Mouse (Mus musculus): ENCODE results near the gene Fgfr2. TPM values are rescaled to one million over a fixed set of nuclear protein-coding genes. Genes with fewer than 3 reads are reported as not detected.

The Fgfr2 gene
- polyA plus RNA-seq, 1 experiment: 59.9 TPM

DNA sequence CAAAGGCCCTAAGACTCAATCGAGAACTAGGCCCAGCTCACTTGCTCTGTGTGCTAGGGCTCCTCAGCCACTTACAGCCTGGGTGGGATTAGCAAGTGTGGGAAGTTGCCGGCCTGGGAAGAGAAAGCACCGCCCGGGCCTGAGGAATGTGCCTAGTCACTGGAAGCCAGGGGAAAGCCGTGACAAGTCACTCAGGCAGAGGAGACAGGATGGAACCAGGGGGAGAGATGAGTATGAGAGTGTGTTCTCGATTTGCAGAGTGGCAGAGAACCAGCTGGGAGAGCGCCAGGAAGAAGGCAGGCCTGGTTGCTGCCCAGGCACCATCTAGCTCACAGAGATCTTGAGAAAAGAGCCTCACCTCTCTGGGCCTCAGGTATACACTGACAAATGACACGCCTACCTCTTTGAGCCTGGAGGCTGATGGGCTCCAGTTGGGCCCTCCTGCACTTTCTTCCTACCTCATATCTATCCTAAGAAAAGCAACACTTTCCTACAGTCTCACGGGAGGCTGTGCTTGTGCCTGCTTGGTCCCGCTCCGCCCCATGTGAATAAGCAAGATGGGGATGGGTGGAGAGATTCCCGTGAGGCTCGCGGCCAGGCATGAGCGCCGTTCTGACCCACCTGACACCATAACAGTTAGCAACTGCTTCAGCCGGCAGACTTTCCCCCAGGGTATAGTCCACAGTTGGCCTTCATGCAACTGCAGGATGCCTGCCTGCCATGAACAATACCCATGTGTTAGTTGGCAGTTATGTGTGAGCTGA, 386.9 kb downstream of the Fgfr2 start:
- H3K4me1 ChIP-seq (ENCODE audit: control insufficient read depth, insufficient read depth, low read length): no peaks in the 10 kb centered on the region
- no peak for TF ChIP-seq CTCF (IDR thresholded peaks at IDR 0.05; ENCODE audit: borderline replicate concordance, insufficient read depth, low read length)
- TF ChIP-seq POLR2A (IDR thresholded peaks at IDR 0.05; ENCODE audit: low read depth, low read length): peak; percentile 23; the same call in 1 of the 2 replicates
- H3K27ac ChIP-seq (ENCODE audit: insufficient read depth, low read length): peak overlapping the region; percentile 85
- no peak overlapping the region for H3K4me3 ChIP-seq (ENCODE audit: insufficient read depth, low read length)

DNA sequence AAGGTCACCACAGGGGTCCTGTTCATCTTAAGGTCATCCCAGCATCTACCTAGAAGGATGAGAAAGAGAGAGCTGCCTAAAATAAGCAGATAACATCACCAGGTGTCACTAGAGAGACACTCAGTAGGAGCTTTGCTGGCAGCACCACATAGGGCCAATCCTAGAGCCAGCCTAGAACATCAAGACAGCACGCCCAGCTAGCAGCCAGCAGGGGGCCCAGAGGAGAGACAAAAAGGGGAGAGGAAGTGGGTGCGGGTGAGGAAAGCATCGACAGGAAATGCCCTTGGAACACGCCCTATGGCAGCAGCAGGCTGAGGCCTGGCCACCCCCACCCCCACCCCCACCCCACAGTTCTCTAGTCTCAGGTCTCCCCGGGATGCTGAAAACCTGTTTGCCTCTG, 388.0 kb downstream of the Fgfr2 start:
- no peaks in the 10 kb centered on the region for H3K4me1 ChIP-seq (ENCODE audit: control insufficient read depth, insufficient read depth, low read length)
- TF ChIP-seq CTCF (IDR thresholded peaks at IDR 0.05; ENCODE audit: borderline replicate concordance, insufficient read depth, low read length) (no peak), POLR2A (IDR thresholded peaks at IDR 0.05; ENCODE audit: low read depth, low read length) (no peak)
- H3K27ac ChIP-seq (ENCODE audit: insufficient read depth, low read length): no peak overlapping the region
- H3K4me3 ChIP-seq (ENCODE audit: insufficient read depth, low read length): no peak overlapping the region

DNA sequence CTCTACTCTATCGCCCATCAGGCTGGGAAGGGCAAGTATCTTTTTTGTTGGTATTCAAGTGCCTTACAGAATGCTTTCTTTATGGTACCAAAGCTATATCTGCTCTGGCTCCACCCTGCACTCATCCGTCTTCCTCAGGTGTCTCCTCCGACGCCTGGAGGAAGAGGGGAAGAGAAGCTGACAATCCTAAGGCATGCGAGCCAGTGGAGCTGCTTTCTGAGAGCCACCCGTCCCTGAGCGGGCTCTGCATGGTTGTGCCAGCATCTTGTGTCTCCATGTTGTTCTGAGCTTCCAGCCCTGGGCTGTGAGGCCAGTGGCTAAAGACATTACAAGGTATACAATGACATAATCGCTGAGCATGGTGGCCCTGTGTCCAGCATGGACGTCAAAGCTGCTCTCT, 388.9 kb downstream of the Fgfr2 start:
- no peak overlapping the region for H3K4me3 ChIP-seq (ENCODE audit: insufficient read depth, low read length)
- H3K27ac ChIP-seq (ENCODE audit: insufficient read depth, low read length): no peak overlapping the region
- H3K4me1 ChIP-seq (ENCODE audit: control insufficient read depth, insufficient read depth, low read length): no peaks in the 10 kb centered on the region
- TF ChIP-seq POLR2A (IDR thresholded peaks at IDR 0.05; ENCODE audit: low read depth, low read length) (no peak), CTCF (IDR thresholded peaks at IDR 0.05; ENCODE audit: borderline replicate concordance, insufficient read depth, low read length) (no peak)

DNA sequence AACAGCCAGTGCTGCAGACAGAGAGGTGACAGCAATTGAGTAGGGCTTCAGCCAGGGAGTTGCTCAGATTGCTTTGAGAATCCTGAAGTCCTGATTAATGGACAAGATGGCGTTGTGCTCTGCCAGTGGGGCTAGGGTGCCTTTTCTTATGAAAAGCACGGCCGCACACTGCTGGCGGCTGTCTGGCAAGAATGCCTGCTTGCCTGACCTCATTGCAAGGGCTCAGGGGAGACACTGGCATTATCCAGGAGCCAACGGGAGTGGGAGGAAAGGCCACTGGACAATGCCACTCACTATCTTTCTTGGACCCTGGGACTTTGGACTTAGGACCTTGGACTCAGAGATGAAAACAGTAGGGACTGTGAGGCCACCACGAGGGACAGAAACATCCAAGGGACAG, 389.6 kb downstream of the Fgfr2 start:
- Histone ChIP-seq H3K4me1 (ENCODE audit: control insufficient read depth, insufficient read depth, low read length) (no peaks in the 10 kb centered on the region), H3K27ac (ENCODE audit: insufficient read depth, low read length) (no peak overlapping the region), H3K4me3 (ENCODE audit: insufficient read depth, low read length) (no peak overlapping the region)
- TF ChIP-seq POLR2A (IDR thresholded peaks at IDR 0.05; ENCODE audit: low read depth, low read length): no peak
- no peak for TF ChIP-seq CTCF (IDR thresholded peaks at IDR 0.05; ENCODE audit: borderline replicate concordance, insufficient read depth, low read length)

DNA sequence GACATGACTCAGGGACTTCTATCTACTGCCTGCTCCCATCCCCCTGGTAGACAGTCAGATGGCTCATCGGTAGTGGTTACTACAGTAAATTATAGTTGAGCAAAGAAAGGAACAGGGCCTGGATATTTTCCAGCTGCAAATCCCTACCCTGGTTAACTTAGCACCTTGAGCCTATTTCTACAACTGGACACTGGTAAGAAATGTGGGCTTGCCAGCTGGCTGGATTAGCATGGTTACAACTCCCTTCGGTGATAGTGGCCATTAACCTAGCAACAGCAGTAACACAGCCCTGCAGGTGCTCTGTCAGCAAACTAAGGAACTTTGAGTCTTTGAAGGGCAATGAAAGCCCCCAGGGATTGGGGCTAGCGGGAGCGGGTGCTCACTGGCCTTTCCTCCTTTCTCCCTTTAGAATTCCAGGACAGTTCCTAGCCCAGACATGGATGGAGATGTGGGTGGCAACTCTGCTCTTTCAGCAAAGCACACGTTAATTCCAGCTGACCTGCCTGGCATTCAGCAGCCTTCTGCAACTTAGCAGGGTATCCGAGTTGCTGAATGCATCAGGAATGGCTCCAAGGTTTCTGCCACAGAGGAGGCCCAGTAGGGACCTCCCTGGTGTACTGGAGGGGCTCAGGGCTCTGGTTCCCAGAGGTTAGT, 390.9 kb downstream of the Fgfr2 start:
- no peak overlapping the region for H3K27ac ChIP-seq (ENCODE audit: insufficient read depth, low read length)
- no peaks in the 10 kb centered on the region for H3K4me1 ChIP-seq (ENCODE audit: control insufficient read depth, insufficient read depth, low read length)
- H3K4me3 ChIP-seq (ENCODE audit: insufficient read depth, low read length): no peak overlapping the region
- TF ChIP-seq POLR2A (IDR thresholded peaks at IDR 0.05; ENCODE audit: low read depth, low read length): no peak
- no peak for TF ChIP-seq CTCF (IDR thresholded peaks at IDR 0.05; ENCODE audit: borderline replicate concordance, insufficient read depth, low read length)

DNA sequence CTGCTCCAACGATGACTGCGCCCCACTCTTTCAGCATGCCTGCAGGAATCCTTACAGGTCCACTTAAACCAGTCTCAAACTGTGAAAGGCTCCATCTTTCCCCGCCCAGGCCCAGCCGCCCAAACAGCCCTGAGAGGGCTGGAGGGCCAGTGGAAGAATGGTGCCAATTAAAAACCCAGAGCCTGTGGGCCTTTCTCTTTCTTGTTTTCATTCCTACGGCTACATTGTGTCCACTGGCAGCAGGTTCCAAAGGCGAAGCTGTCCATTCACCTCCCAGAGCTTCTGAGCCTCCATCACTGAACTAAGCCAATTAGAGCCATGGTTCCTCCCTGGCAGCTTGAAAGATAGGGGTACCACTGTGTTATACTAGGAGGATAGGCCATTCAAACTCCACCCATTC, 391.6 kb downstream of the Fgfr2 start:
- TF ChIP-seq POLR2A (IDR thresholded peaks at IDR 0.05; ENCODE audit: low read depth, low read length) (no peak), CTCF (IDR thresholded peaks at IDR 0.05; ENCODE audit: borderline replicate concordance, insufficient read depth, low read length) (no peak)
- Histone ChIP-seq H3K4me3 (ENCODE audit: insufficient read depth, low read length) (no peak overlapping the region), H3K4me1 (ENCODE audit: control insufficient read depth, insufficient read depth, low read length) (no peaks in the 10 kb centered on the region), H3K27ac (ENCODE audit: insufficient read depth, low read length) (no peak overlapping the region)

DNA sequence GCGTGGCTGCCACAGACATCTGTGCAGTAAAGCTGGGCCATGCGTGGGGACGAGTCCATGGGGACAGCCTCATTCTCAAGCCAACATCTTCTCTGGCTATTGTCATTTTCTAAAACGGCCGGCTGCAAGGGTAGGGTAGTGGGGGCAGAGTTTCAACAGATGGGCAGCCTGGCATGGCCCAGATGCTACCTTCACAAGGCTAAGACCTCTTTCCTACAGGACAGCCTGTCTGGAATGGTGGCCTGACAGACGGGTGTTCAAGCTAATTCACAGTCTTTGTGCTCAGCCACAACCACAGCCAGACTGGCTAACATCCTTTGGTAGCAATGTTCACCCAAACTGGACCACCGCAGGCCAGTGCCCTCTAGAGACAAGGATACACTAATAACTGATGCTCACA, 392.6 kb downstream of the Fgfr2 start:
- Histone ChIP-seq H3K27ac (ENCODE audit: insufficient read depth, low read length) (no peak overlapping the region), H3K4me3 (ENCODE audit: insufficient read depth, low read length) (no peak overlapping the region), H3K4me1 (ENCODE audit: control insufficient read depth, insufficient read depth, low read length) (no peaks in the 10 kb centered on the region)
- no peak for TF ChIP-seq CTCF (IDR thresholded peaks at IDR 0.05; ENCODE audit: borderline replicate concordance, insufficient read depth, low read length)
- TF ChIP-seq POLR2A (IDR thresholded peaks at IDR 0.05; ENCODE audit: low read depth, low read length): no peak

DNA sequence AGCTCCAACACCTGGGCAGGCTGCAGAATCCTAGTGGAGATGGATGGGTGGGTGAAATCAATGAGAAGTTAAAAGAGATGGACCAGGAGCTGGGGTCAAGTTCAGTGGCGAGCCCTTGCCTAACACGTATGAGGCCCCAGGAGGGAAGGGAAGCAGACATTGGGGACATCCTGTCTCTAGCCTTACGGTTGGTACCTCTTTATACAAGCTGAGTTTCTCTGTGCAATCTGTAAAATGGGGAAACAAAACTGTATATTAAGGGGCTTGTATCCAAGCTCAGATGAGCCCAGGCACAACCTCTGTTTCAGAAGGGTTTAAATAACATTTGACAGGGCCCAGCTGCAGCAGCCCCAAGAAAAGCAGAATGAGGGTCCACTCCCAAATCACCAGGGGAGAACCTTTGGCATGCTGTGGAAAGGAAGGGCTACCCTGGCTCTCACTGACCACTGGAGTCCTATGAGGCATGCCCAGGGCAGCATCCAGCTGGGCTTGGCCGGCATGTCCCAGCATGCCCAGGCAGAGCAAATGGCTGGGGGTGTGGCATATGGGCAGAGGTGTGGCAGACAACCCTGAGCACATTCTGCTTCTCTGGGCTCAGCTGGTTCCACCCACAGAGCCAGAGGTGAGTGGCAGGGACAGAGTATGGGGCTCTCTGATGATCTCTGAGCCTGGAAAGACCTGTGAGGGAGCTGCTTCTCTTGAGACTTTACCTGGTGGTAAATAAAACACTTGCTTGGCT, 393.9 kb downstream of the Fgfr2 start:
- Histone ChIP-seq H3K4me1 (ENCODE audit: control insufficient read depth, insufficient read depth, low read length) (no peaks in the 10 kb centered on the region), H3K27ac (ENCODE audit: insufficient read depth, low read length) (no peak overlapping the region), H3K4me3 (ENCODE audit: insufficient read depth, low read length) (no peak overlapping the region)
- TF ChIP-seq CTCF (IDR thresholded peaks at IDR 0.05; ENCODE audit: borderline replicate concordance, insufficient read depth, low read length): no peak
- TF ChIP-seq POLR2A (IDR thresholded peaks at IDR 0.05; ENCODE audit: low read depth, low read length): no peak

DNA sequence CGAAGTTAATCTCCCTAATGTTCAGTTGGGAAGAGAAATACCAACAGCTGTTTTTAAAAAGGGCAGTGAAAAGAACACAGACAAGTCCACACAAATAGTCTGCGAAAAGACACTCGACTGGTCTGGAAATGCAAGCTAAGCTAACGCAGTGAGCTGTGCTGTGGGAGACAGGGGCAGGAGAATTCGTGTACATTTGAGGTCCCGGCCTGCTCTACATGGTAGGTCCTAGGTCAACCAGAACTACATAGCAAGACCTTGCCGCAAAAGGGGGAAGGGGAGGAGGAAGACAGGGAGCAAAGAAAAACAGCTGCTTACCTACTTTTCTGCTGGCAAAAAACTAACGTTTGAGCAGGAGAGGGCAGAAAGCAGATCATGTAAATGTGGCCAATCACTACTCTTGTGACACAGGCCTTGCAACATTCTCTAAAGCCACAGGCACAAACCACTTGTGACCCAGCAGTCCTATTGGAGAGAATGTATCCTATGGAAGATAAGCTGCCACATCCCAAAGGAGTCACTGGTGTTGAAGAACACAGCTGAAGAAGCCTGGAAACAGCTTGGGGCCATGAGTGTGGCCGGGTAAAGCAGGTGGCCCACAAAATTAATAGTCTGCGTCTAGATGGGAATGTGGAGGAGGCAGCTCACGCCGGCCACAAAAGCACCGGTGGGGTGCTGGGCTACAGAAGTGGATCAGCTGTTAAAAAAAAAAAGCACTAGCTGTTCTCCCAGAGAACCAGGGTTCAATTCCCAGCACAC, 396.9 kb downstream of the Fgfr2 start:
- no peaks in the 10 kb centered on the region for H3K4me1 ChIP-seq (ENCODE audit: control insufficient read depth, insufficient read depth, low read length)
- no peak overlapping the region for H3K4me3 ChIP-seq (ENCODE audit: insufficient read depth, low read length)
- H3K27ac ChIP-seq (ENCODE audit: insufficient read depth, low read length): no peak overlapping the region
- TF ChIP-seq CTCF (IDR thresholded peaks at IDR 0.05; ENCODE audit: borderline replicate concordance, insufficient read depth, low read length) (no peak), POLR2A (IDR thresholded peaks at IDR 0.05; ENCODE audit: low read depth, low read length) (no peak)
